8 mouse cellular contexts compared by ENCODE assay signal in genomic region chr4:41773502-41773901, GRCm38 (mm10). TPM values are rescaled to one million over a fixed set of nuclear protein-coding genes. Genes with fewer than 3 reads are reported as not detected.
DNase-seq lines count a peak whose midpoint lies in the region; ATAC-seq and TF ChIP-seq lines count a peak whose summit lies in the region.
"Not testable (repeated sequence)": the region's sequence is repeated elsewhere in the genome, so short reads cannot be mapped to it uniquely, and the experiment has no call there.

No protein-coding gene starts in this region.

- not testable (repeated sequence) for TF ChIP-seq POLR2A in bone marrow macrophage, adult 2 months (IDR thresholded peaks at IDR 0.05; ENCODE audit: borderline replicate concordance, low read depth, low read length); spleen, adult 2 months (IDR thresholded peaks at IDR 0.05; ENCODE audit: low read depth, low read length)

- H3K4me1 ChIP-seq in bone marrow macrophage, adult 2 months (ENCODE audit: control insufficient read depth, insufficient read depth, low read length); embryonic facial prominence, embryonic 15.5 days; heart, embryonic 11.5 days (ENCODE audit: control insufficient read depth, insufficient read depth, low read length); midbrain, embryonic 16.5 days (ENCODE audit: control insufficient read depth, insufficient read depth, low read length); spleen, adult 2 months (ENCODE audit: control insufficient read depth, insufficient read depth, insufficient read length): not testable (repeated sequence)
- peaks cover 12% of the 10 kb centered on the region for H3K4me1 ChIP-seq in liver, embryonic 12.5 days

- peak; percentile 77 for DNase-seq in CD4-positive helper T cell, adult 2 months (ENCODE audit: low read depth, low spot score)
- DNase-seq in kidney, adult 18-20 months, result peak; percentile 88
- DNase-seq in spleen, adult 2 months (ENCODE audit: low read depth in 1 of 2, low spot score in 2 of 2), result peak; percentile 22 to 47

- H3K9me3 ChIP-seq in embryonic facial prominence, embryonic 15.5 days (replicated peaks); heart, embryonic 11.5 days (replicated peaks; ENCODE audit: control insufficient read depth, low read length); liver, embryonic 12.5 days (replicated peaks); midbrain, embryonic 16.5 days (replicated peaks; ENCODE audit: control insufficient read depth, low read length, poor library complexity, severe bottlenecking): not testable (repeated sequence)

- peak overlapping the region; percentile 52 for H3K4me2 ChIP-seq in embryonic facial prominence, embryonic 15.5 days (replicated peaks)
- H3K4me2 ChIP-seq in heart, embryonic 11.5 days, result peak overlapping the region; percentile 50
- peak overlapping the region; percentile 71 for H3K4me2 ChIP-seq in liver, embryonic 12.5 days
- H3K4me2 ChIP-seq in midbrain, embryonic 16.5 days (ENCODE audit: low read length), result peak overlapping the region; percentile 42

- 2% methylated on average over 15 of the region's 25 CpGs for WGBS in embryonic facial prominence, embryonic 15.5 days
- 0% methylated on average over 16 of the region's 25 CpGs for WGBS in heart, embryonic 11.5 days (ENCODE audit: insufficient replicate concordance)
- 0% methylated on average over 20 of the region's 25 CpGs for WGBS in liver, embryonic 12.5 days (ENCODE audit: insufficient replicate concordance)
- 0% methylated on average over 11 of the region's 25 CpGs for WGBS in midbrain, embryonic 16.5 days
- WGBS in spleen, adult 2 months, result 1% methylated on average over 17 of the region's 25 CpGs

- not testable (repeated sequence) for H3K9ac ChIP-seq in embryonic facial prominence, embryonic 15.5 days; heart, embryonic 11.5 days (ENCODE audit: low read depth, low read length); liver, embryonic 12.5 days
- peak overlapping the region; percentile 63; the same call in 1 of the 2 replicates for H3K9ac ChIP-seq in midbrain, embryonic 16.5 days (ENCODE audit: low read depth, low read length)

- not testable (repeated sequence) for H3K27me3 ChIP-seq in embryonic facial prominence, embryonic 15.5 days; heart, embryonic 11.5 days (ENCODE audit: control insufficient read depth, insufficient read depth, low read length); liver, embryonic 12.5 days (replicated peaks); midbrain, embryonic 16.5 days (ENCODE audit: control insufficient read depth, insufficient read depth, low read depth, low read length); spleen, adult 2 months (ENCODE audit: control insufficient read depth, insufficient read depth, low read length)

- not testable (repeated sequence) for H3K36me3 ChIP-seq in embryonic facial prominence, embryonic 15.5 days; heart, embryonic 11.5 days (ENCODE audit: control insufficient read depth, insufficient read depth, low read length); liver, embryonic 12.5 days; midbrain, embryonic 16.5 days (ENCODE audit: control insufficient read depth, insufficient read depth, low read length); spleen, adult 2 months (ENCODE audit: control insufficient read depth, insufficient read depth, low read length)

- H3K4me3 ChIP-seq in bone marrow macrophage, adult 2 months (ENCODE audit: insufficient read depth, low read length), result peak overlapping the region; percentile 43
- peak overlapping the region; percentile 45 for H3K4me3 ChIP-seq in embryonic facial prominence, embryonic 15.5 days (replicated peaks)
- peak overlapping the region; percentile 29 for H3K4me3 ChIP-seq in heart, embryonic 11.5 days (ENCODE audit: low read depth, low read length)
- peak overlapping the region; percentile 57 for H3K4me3 ChIP-seq in liver, embryonic 12.5 days
- peak overlapping the region; percentile 45 for H3K4me3 ChIP-seq in midbrain, embryonic 16.5 days (ENCODE audit: low read depth, low read length)
- H3K4me3 ChIP-seq in spleen, adult 2 months (ENCODE audit: extremely low read depth, insufficient read depth, insufficient read length), result peak overlapping the region; percentile 62; the same call in 1 of the 2 replicates

- TF ChIP-seq CTCF in bone marrow macrophage, adult 2 months (IDR thresholded peaks at IDR 0.05; ENCODE audit: low read depth, low read length); spleen, adult 2 months (IDR thresholded peaks at IDR 0.05; ENCODE audit: extremely low read depth, insufficient read depth, insufficient read length, insufficient replicate concordance): not testable (repeated sequence)

- not testable (repeated sequence) for ATAC-seq in embryonic facial prominence, embryonic 15.5 days (ENCODE audit: insufficient number of reproducible peaks, low FRiP score, low TSS enrichment, low read depth); heart, embryonic 11.5 days (replicated peaks; ENCODE audit: insufficient number of reproducible peaks, low FRiP score, low TSS enrichment); liver, embryonic 12.5 days; midbrain, embryonic 16.5 days

- H3K27ac ChIP-seq in bone marrow macrophage, adult 2 months (ENCODE audit: insufficient read depth, low read depth, low read length); heart, embryonic 11.5 days (ENCODE audit: low read depth, low read length); spleen, adult 2 months (ENCODE audit: insufficient read depth, low read length): not testable (repeated sequence)
- peak overlapping the region; percentile 63; the same call in 1 of the 2 replicates for H3K27ac ChIP-seq in embryonic facial prominence, embryonic 15.5 days (replicated peaks)
- H3K27ac ChIP-seq in liver, embryonic 12.5 days, result peak overlapping the region; percentile 56; the same call in 1 of the 2 replicates
- H3K27ac ChIP-seq in midbrain, embryonic 16.5 days (ENCODE audit: low read length), result peak overlapping the region; percentile 38; the same call in 1 of the 2 replicates

RNA-seq across cellular contexts. Expression of gene Ccl27a, which starts 0.5 kb away (rescaled TPM):
- 13.3 and 15.4 TPM in 2 replicates for polyA plus RNA-seq in bone marrow macrophage, adult 2 months (2012; ENCODE audit: insufficient read depth, insufficient read length, missing spikeins)
- polyA plus RNA-seq in embryonic facial prominence, embryonic 15.5 days (2015; fragmentation: Nextera tagmentation; extraction: Ambion mirVana), result 36.5 and 43.8 TPM in 2 replicates
- 42.6 and 42.7 TPM in 2 replicates for polyA plus RNA-seq in heart, embryonic 11.5 days (2014; fragmentation: Nextera tagmentation; extraction: Ambion mirVana)
- polyA plus RNA-seq in liver, embryonic 12.5 days (2016; fragmentation: Nextera tagmentation; extraction: Ambion mirVana), result 9.8 and 10.3 TPM in 2 replicates
- 290 and 302 TPM in 2 replicates for polyA plus RNA-seq in midbrain, embryonic 16.5 days (2015; fragmentation: Nextera tagmentation; extraction: Ambion mirVana)
- polyA plus RNA-seq in spleen, adult 2 months (2012; rRNA removed), result 8.9 and 14.1 TPM in 2 replicates

RNA-seq across cellular contexts. Expression of gene Sigmar1, which starts 17.5 kb away (rescaled TPM):
- 52.7 and 60.0 TPM in 2 replicates for polyA plus RNA-seq in bone marrow macrophage, adult 2 months (2012; ENCODE audit: insufficient read depth, insufficient read length, missing spikeins)
- 75.9 and 79.7 TPM in 2 replicates for polyA plus RNA-seq in embryonic facial prominence, embryonic 15.5 days (2015; fragmentation: Nextera tagmentation; extraction: Ambion mirVana)
- 69.9 and 76.8 TPM in 2 replicates for polyA plus RNA-seq in heart, embryonic 11.5 days (2014; fragmentation: Nextera tagmentation; extraction: Ambion mirVana)
- polyA plus RNA-seq in liver, embryonic 12.5 days (2016; fragmentation: Nextera tagmentation; extraction: Ambion mirVana), result 49.6 and 51.2 TPM in 2 replicates
- 57.3 and 65.1 TPM in 2 replicates for polyA plus RNA-seq in midbrain, embryonic 16.5 days (2015; fragmentation: Nextera tagmentation; extraction: Ambion mirVana)
- 48.3 and 51.1 TPM in 2 replicates for polyA plus RNA-seq in spleen, adult 2 months (2012; rRNA removed)

RNA-seq across cellular contexts. Expression of gene Galt, which starts 18.5 kb away (rescaled TPM):
- polyA plus RNA-seq in bone marrow macrophage, adult 2 months (2012; ENCODE audit: insufficient read depth, insufficient read length, missing spikeins), result 30.4 and 34.5 TPM in 2 replicates
- 41.4 and 45.5 TPM in 2 replicates for polyA plus RNA-seq in embryonic facial prominence, embryonic 15.5 days (2015; fragmentation: Nextera tagmentation; extraction: Ambion mirVana)
- 63.1 and 65.1 TPM in 2 replicates for polyA plus RNA-seq in heart, embryonic 11.5 days (2014; fragmentation: Nextera tagmentation; extraction: Ambion mirVana)
- polyA plus RNA-seq in liver, embryonic 12.5 days (2016; fragmentation: Nextera tagmentation; extraction: Ambion mirVana), result 25.2 and 25.7 TPM in 2 replicates
- polyA plus RNA-seq in midbrain, embryonic 16.5 days (2015; fragmentation: Nextera tagmentation; extraction: Ambion mirVana), result 52.5 and 58.9 TPM in 2 replicates
- 67.1 and 91.0 TPM in 2 replicates for polyA plus RNA-seq in spleen, adult 2 months (2012; rRNA removed)

RNA-seq across cellular contexts. Expression of gene Arid3c, which starts 42.6 kb away (rescaled TPM):
- polyA plus RNA-seq in bone marrow macrophage, adult 2 months (2012; ENCODE audit: insufficient read depth, insufficient read length, missing spikeins), result not detected in 2 replicates
- polyA plus RNA-seq in embryonic facial prominence, embryonic 15.5 days (2015; fragmentation: Nextera tagmentation; extraction: Ambion mirVana), result 0.12 and 0.16 TPM in 2 replicates
- polyA plus RNA-seq in heart, embryonic 11.5 days (2014; fragmentation: Nextera tagmentation; extraction: Ambion mirVana), result not detected in 2 replicates
- polyA plus RNA-seq in liver, embryonic 12.5 days (2016; fragmentation: Nextera tagmentation; extraction: Ambion mirVana), result not detected in 2 replicates
- polyA plus RNA-seq in midbrain, embryonic 16.5 days (2015; fragmentation: Nextera tagmentation; extraction: Ambion mirVana), result 0.58 and 1.2 TPM in 2 replicates
- polyA plus RNA-seq in spleen, adult 2 months (2012; rRNA removed), result not detected in 2 replicates

RNA-seq across cellular contexts. Expression of gene Dctn3, which starts 50.5 kb away (rescaled TPM):
- polyA plus RNA-seq in bone marrow macrophage, adult 2 months (2012; ENCODE audit: insufficient read depth, insufficient read length, missing spikeins), result 75.2 and 75.7 TPM in 2 replicates
- 139 and 146 TPM in 2 replicates for polyA plus RNA-seq in embryonic facial prominence, embryonic 15.5 days (2015; fragmentation: Nextera tagmentation; extraction: Ambion mirVana)
- 120 and 126 TPM in 2 replicates for polyA plus RNA-seq in heart, embryonic 11.5 days (2014; fragmentation: Nextera tagmentation; extraction: Ambion mirVana)
- polyA plus RNA-seq in liver, embryonic 12.5 days (2016; fragmentation: Nextera tagmentation; extraction: Ambion mirVana), result 89.7 and 92.2 TPM in 2 replicates
- 295 and 313 TPM in 2 replicates for polyA plus RNA-seq in midbrain, embryonic 16.5 days (2015; fragmentation: Nextera tagmentation; extraction: Ambion mirVana)
- polyA plus RNA-seq in spleen, adult 2 months (2012; rRNA removed), result 25.4 and 25.5 TPM in 2 replicates

Comparison
In these comparisons a context has a peak if more than half of its experiments do, and no peak if none do; other contexts are left out.
1. DNase-seq: peak in every context shown above with its lines; median percentile 88 in kidney, adult 18-20 months; 77 in CD4-positive helper T cell, adult 2 months; 34 in spleen, adult 2 months.